Mouse (Mus musculus): Measurements from ENCODE around the gene Mylk. TPM values are rescaled to one million over a fixed set of nuclear protein-coding genes. Genes with fewer than 3 reads are reported as not detected.

Mylk gene
- polyA plus RNA-seq, 1 experiment from 2014 or later, result 97.3 TPM

- Histone ChIP-seq H3K4me1 (peaks cover 64% of the 10 kb centered on the region), H3K27ac (peak overlapping the region; percentile 63), H3K4me3 (replicated peaks) (no peak overlapping the region), H3K27me3 (no peaks in the 10 kb centered on the region), H3K36me3 (peaks cover 12% of the 10 kb centered on the region; the same call in 1 of the 2 replicates), H3K9me3 (replicated peaks) (no peaks in the 10 kb centered on the region), H3K4me2 (no peak overlapping the region), H3K9ac (no peak overlapping the region)
- no peak for ATAC-seq (replicated peaks; ENCODE audit: low FRiP score)
- WGBS, result 51% methylated on average over 9 of the region's 9 CpGs
Measured at GRCm38 (mm10) chr16:34936339-34936810, 191.4 kb downstream of the Mylk start.

GRCm38 (mm10) chr16:34937611-34938010 lies 192.6 kb downstream of the Mylk start:
- no peak overlapping the region for H3K9ac ChIP-seq
- peak overlapping the region; percentile 75 for H3K27ac ChIP-seq
- H3K4me2 ChIP-seq, result no peak overlapping the region
- 24% methylated on average over 4 of the region's 4 CpGs for WGBS
- no peak overlapping the region for H3K4me3 ChIP-seq (replicated peaks)
- peaks cover 72% of the 10 kb centered on the region for H3K4me1 ChIP-seq
- H3K36me3 ChIP-seq, result peaks cover 8% of the 10 kb centered on the region; the same call in 1 of the 2 replicates
- no peaks in the 10 kb centered on the region for H3K9me3 ChIP-seq (replicated peaks)
- ATAC-seq (replicated peaks; ENCODE audit: low FRiP score), result peak; percentile 61; the same call in 1 of the 2 replicates
- no peaks in the 10 kb centered on the region for H3K27me3 ChIP-seq

GRCm38 (mm10) chr16:34938248-34938647 lies 193.2 kb downstream of the Mylk start:
- H3K4me2 ChIP-seq, result no peak overlapping the region
- WGBS, result 91% methylated on average over 2 of the region's 2 CpGs
- no peaks in the 10 kb centered on the region for H3K27me3 ChIP-seq
- 0 out of 2 replicates have a peak overlapping the region, but pooled peaks have one; percentile 10 for H3K9ac ChIP-seq
- H3K27ac ChIP-seq, result peak overlapping the region; percentile 75
- no peaks in the 10 kb centered on the region for H3K9me3 ChIP-seq (replicated peaks)
- peaks cover 8% of the 10 kb centered on the region; the same call in 1 of the 2 replicates for H3K36me3 ChIP-seq
- H3K4me3 ChIP-seq (replicated peaks), result no peak overlapping the region
- peaks cover 72% of the 10 kb centered on the region for H3K4me1 ChIP-seq
- no peak for ATAC-seq (replicated peaks; ENCODE audit: low FRiP score)

- Histone ChIP-seq H3K9me3 (replicated peaks) (no peaks in the 10 kb centered on the region), H3K4me1 (peaks cover 58% of the 10 kb centered on the region), H3K27ac (0 out of 2 replicates have a peak overlapping the region, but pooled peaks have one; percentile 33), H3K4me3 (replicated peaks) (no peak overlapping the region), H3K4me2 (no peak overlapping the region), H3K27me3 (no peaks in the 10 kb centered on the region), H3K9ac (no peak overlapping the region), H3K36me3 (peaks cover 19% of the 10 kb centered on the region; the same call in 1 of the 2 replicates)
- WGBS, result 57% methylated on average over 5 of the region's 5 CpGs
- no peak for ATAC-seq (replicated peaks; ENCODE audit: low FRiP score)
Measured at GRCm38 (mm10) chr16:34939951-34940350, 194.9 kb downstream of the Mylk start.

GRCm38 (mm10) chr16:34940363-34940762 lies 195.4 kb downstream of the Mylk start:
- peaks cover 19% of the 10 kb centered on the region; the same call in 1 of the 2 replicates for H3K36me3 ChIP-seq
- H3K4me3 ChIP-seq (replicated peaks), result no peak overlapping the region
- 62% methylated on average over 5 of the region's 5 CpGs for WGBS
- no peaks in the 10 kb centered on the region for H3K27me3 ChIP-seq
- 0 out of 2 replicates have a peak overlapping the region, but pooled peaks have one; percentile 33 for H3K27ac ChIP-seq
- no peak for ATAC-seq (replicated peaks; ENCODE audit: low FRiP score)
- H3K4me2 ChIP-seq, result no peak overlapping the region
- peaks cover 54% of the 10 kb centered on the region for H3K4me1 ChIP-seq
- H3K9me3 ChIP-seq (replicated peaks), result no peaks in the 10 kb centered on the region
- H3K9ac ChIP-seq, result no peak overlapping the region

- Histone ChIP-seq H3K36me3 (peaks cover 19% of the 10 kb centered on the region; the same call in 1 of the 2 replicates), H3K4me1 (peaks cover 39% of the 10 kb centered on the region), H3K9me3 (replicated peaks) (no peaks in the 10 kb centered on the region), H3K4me3 (replicated peaks) (no peak overlapping the region), H3K9ac (no peak overlapping the region), H3K27me3 (no peaks in the 10 kb centered on the region), H3K27ac (peak overlapping the region; percentile 57), H3K4me2 (no peak overlapping the region)
- WGBS, result 23% methylated on average over 3 of the region's 3 CpGs
- no peak for ATAC-seq (replicated peaks; ENCODE audit: low FRiP score)
Measured at GRCm38 (mm10) chr16:34941915-34942314, 196.9 kb downstream of the Mylk start.

GRCm38 (mm10) chr16:34946301-34946700 lies 201.3 kb downstream of the Mylk start:
- Histone ChIP-seq H3K4me1 (peaks cover 8% of the 10 kb centered on the region), H3K4me2 (no peak overlapping the region), H3K9ac (no peak overlapping the region), H3K27ac (no peak overlapping the region), H3K36me3 (peaks cover 13% of the 10 kb centered on the region), H3K4me3 (replicated peaks) (no peak overlapping the region), H3K9me3 (replicated peaks) (no peaks in the 10 kb centered on the region), H3K27me3 (no peaks in the 10 kb centered on the region)
- ATAC-seq (replicated peaks; ENCODE audit: low FRiP score), result no peak
- 98% methylated on average over 3 of the region's 3 CpGs for WGBS

- H3K9me3 ChIP-seq (replicated peaks), result no peaks in the 10 kb centered on the region
Measured at GRCm38 (mm10) chr16:34950935-34951334, 205.9 kb downstream of the Mylk start.

GRCm38 (mm10) chr16:34952254-34952653 lies 207.2 kb downstream of the Mylk start:
- Histone ChIP-seq H3K4me3 (replicated peaks) (no peak overlapping the region), H3K9ac (no peak overlapping the region), H3K4me2 (no peak overlapping the region), H3K4me1 (peaks cover 11% of the 10 kb centered on the region; the same call in 1 of the 2 replicates), H3K27ac (peak overlapping the region; percentile 55), H3K9me3 (replicated peaks) (no peaks in the 10 kb centered on the region), H3K27me3 (no peaks in the 10 kb centered on the region), H3K36me3 (peaks cover 32% of the 10 kb centered on the region)
- ATAC-seq (replicated peaks; ENCODE audit: low FRiP score), result no peak
- WGBS, result 62% methylated on average over 5 of the region's 5 CpGs

More at GRCm38 (mm10) chr16:34950935-34951334, 205.9 kb downstream of the Mylk start:
- Histone ChIP-seq H3K27ac (no peak overlapping the region), H3K9ac (no peak overlapping the region), H3K36me3 (peaks cover 27% of the 10 kb centered on the region), H3K27me3 (no peaks in the 10 kb centered on the region), H3K4me1 (0 out of 2 replicates have a peak, but pooled peaks cover 6% of the 10 kb centered on the region), H3K4me2 (no peak overlapping the region), H3K4me3 (replicated peaks) (no peak overlapping the region)
- 80% methylated on average over 9 of the region's 9 CpGs for WGBS
- ATAC-seq (replicated peaks; ENCODE audit: low FRiP score), result no peak

GRCm38 (mm10) chr16:34952798-34953197 lies 207.8 kb downstream of the Mylk start:
- H3K27me3 ChIP-seq, result no peaks in the 10 kb centered on the region
- H3K36me3 ChIP-seq, result peaks cover 32% of the 10 kb centered on the region
- no peak overlapping the region for H3K4me3 ChIP-seq (replicated peaks)
- H3K4me1 ChIP-seq, result peaks cover 17% of the 10 kb centered on the region
- peak overlapping the region; percentile 55 for H3K27ac ChIP-seq
- H3K4me2 ChIP-seq, result no peak overlapping the region
- 81% methylated on average over 3 of the region's 3 CpGs for WGBS
- H3K9ac ChIP-seq, result no peak overlapping the region
- no peak for ATAC-seq (replicated peaks; ENCODE audit: low FRiP score)
- H3K9me3 ChIP-seq (replicated peaks), result no peaks in the 10 kb centered on the region

GRCm38 (mm10) chr16:34953501-34953900 lies 208.5 kb downstream of the Mylk start:
- H3K9ac ChIP-seq, result no peak overlapping the region
- peaks cover 24% of the 10 kb centered on the region for H3K4me1 ChIP-seq
- ATAC-seq (replicated peaks; ENCODE audit: low FRiP score), result no peak
- H3K4me3 ChIP-seq (replicated peaks), result no peak overlapping the region
- H3K9me3 ChIP-seq (replicated peaks), result no peaks in the 10 kb centered on the region
- 93% methylated on average over 10 of the region's 10 CpGs for WGBS
- H3K4me2 ChIP-seq, result no peak overlapping the region
- H3K36me3 ChIP-seq, result peaks cover 32% of the 10 kb centered on the region
- H3K27me3 ChIP-seq, result no peaks in the 10 kb centered on the region
- H3K27ac ChIP-seq, result no peak overlapping the region

- Histone ChIP-seq H3K4me2 (no peak overlapping the region), H3K36me3 (peaks cover 29% of the 10 kb centered on the region), H3K4me3 (replicated peaks) (no peak overlapping the region), H3K27me3 (no peaks in the 10 kb centered on the region), H3K9ac (no peak overlapping the region), H3K4me1 (peaks cover 57% of the 10 kb centered on the region), H3K27ac (peak overlapping the region; percentile 86), H3K9me3 (replicated peaks) (no peaks in the 10 kb centered on the region)
- WGBS, result 72% methylated on average over 8 of the region's 8 CpGs
- no peak; the same call in 1 of the 2 replicates for ATAC-seq (replicated peaks; ENCODE audit: low FRiP score)
Measured at GRCm38 (mm10) chr16:34957487-34958230, 212.6 kb downstream of the Mylk start.

Measured in kidney, embryonic 15.5 days (tissue).